Mouse (Mus musculus) E14TG2a.4 (cell line): Measurements from ENCODE around the gene Cd300c2.

ENCODE experiments used
- H3K27me3 ChIP-seq: 2 replicates; pipeline ENCODE4 v1.6.1; 2014; ENCODE audit warnings: low read length, control low read depth; ENCODE audit not compliant: insufficient read depth
- H3K36me3 ChIP-seq: 2 replicates; pipeline ENCODE4 v1.6.1; 2014; ENCODE audit warnings: low read length, control low read depth; ENCODE audit not compliant: insufficient read depth
- H3K4me1 ChIP-seq: replicated peaks from 2 replicates; pipeline ENCODE4 v1.6.1; 2014; ENCODE audit warnings: low read depth, low read length, control low read depth
- H3K4me3 ChIP-seq: replicated peaks from 2 replicates; pipeline ENCODE4 v1.5.1; 2014; ENCODE audit warnings: mild to moderate bottlenecking, low read length
- H3K9me3 ChIP-seq: 2 replicates; pipeline ENCODE4 v1.6.1; 2014; ENCODE audit warnings: low read length, control low read depth
- CTCF ChIP-seq: conservative IDR thresholded peaks from 2 replicates; pipeline ENCODE4 v1.5.1; 2014; ENCODE audit warnings: low read length
- NANOG ChIP-seq: IDR thresholded peaks from 2 replicates; pipeline ENCODE4 v1.6.1; 2014; ENCODE audit warnings: borderline replicate concordance, low read length, mixed read lengths
- POU5F1 ChIP-seq: IDR thresholded peaks from 2 replicates; pipeline ENCODE4 v1.6.1; 2014; ENCODE audit warnings: low read length, borderline replicate concordance

The Cd300c2 gene

DNA sequence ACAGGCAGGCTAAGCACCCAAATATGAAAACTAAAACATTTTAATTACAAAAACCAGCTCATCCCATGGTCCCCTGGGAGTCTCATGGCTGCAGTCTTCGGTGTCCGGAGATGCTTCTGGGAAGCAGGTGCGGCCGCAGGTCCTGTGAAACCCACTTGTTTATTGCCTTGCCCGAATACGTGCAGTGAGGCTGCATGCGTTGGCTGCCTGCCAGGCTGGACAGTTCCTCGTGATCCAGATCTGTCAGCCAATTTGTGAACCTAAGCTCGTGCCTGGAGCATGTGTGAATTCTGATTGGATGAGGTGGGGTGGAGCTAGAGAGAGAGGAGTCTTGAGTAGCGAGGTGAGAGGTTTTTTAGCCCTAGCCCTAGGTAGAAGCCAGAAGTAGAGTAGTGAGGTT is 29.0 kb downstream of the Cd300c2 start:
- no peaks in the 10 kb centered on the region for H3K4me1 ChIP-seq
- TF ChIP-seq POU5F1, result no peak
- no peak for TF ChIP-seq NANOG
- no peak for TF ChIP-seq CTCF
- no peaks in the 10 kb centered on the region for H3K27me3 ChIP-seq
- no peak overlapping the region for H3K4me3 ChIP-seq
- no peaks in the 10 kb centered on the region for H3K9me3 ChIP-seq
- H3K36me3 ChIP-seq, result no peaks in the 10 kb centered on the region

DNA sequence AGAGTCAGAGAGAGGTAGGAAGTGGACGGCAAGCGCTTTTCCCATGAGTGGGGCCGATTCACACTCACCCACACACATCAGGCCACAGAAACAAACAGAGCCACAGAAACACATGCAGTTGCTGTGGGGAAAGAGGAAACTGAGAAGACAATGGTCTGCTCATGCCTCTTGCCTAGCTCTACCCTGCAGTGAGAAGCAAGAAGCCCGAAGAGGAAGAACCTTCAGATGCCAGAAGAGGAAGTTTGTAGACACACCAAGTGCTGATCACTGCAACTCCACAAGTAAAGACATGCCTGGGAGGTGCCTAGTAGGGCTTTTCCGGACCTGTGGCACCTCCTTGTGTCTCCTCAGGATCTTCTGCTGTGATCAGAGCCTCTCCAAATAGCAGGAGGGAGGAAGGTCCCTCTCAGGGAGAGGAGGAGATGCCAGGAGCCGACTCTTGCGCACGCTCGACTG is 32.9 kb downstream of the Cd300c2 start, which contains the start of gene Cd300c:
TSS of gene Cd300c (minus strand) at position 406 of the 456 bp plus-strand sequence.
- H3K36me3 ChIP-seq, result no peaks in the 10 kb centered on the region
- H3K9me3 ChIP-seq, result peaks cover 3% of the 10 kb centered on the region; the same call in 1 of the 2 replicates
- no peak within 1 kb of the TSS for H3K4me3 ChIP-seq

DNA sequence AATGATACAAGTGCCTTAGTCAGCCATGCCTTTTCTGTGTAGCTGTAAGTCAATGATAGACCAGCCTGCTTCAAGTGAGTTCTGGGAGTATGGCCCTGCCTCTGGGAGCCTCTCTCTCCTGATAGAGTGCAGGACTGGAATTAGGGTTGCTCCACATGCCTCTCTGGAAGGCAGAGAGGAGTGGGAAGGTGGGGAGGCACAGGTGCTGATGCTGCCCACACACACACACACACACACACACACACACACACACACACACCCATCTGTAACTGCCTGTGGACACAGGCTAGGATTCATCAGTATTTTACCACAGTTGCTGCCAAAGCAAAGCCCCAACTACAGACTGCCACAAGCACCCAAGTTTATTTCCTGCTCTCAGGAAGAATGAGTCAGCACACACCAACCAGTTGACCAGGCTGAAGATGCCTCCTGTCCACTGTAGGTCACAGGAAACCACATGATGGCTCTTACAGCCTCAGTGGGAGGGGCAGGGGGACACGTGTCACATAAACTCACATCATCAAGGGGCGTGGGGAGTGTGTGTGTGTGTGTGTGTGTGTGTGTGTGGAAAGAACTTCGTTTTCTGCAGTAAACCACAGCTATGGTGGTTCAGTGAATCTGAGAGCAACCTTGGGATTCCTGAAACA is 36.4 kb downstream of the Cd300c2 start:
- TF ChIP-seq POU5F1, result no peak
- TF ChIP-seq CTCF, result no peak
- no peak for TF ChIP-seq NANOG
- no peaks in the 10 kb centered on the region for H3K36me3 ChIP-seq

More for the DNA sequence above, 32.9 kb downstream of the Cd300c2 start, which contains the start of gene Cd300c:
- H3K4me1 ChIP-seq, result no peaks in the 10 kb centered on the region
- no peak for TF ChIP-seq CTCF
- TF ChIP-seq NANOG, result no peak
- no peak for TF ChIP-seq POU5F1
- H3K27me3 ChIP-seq, result no peaks in the 10 kb centered on the region

DNA sequence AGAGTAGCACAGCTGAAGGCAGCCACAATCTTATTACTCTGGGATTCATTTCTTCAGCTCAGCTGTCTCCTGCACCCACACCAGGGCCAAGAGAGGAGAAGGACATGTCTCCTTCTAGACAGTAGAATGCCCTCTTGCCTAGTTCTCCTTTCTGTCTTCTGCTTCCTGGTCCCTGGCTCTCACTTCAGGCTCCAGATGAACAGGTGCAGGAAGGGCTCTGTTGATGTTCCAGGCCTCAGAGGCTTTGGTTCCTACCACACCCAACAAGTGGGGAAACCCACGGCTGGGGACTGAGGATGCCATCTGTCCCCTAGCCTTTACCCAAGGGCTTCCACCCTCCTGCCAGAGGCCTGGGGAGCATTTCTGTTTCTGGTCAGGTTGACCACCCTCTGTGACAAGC is 41.3 kb downstream of the Cd300c2 start:
- Histone ChIP-seq H3K36me3 (no peaks in the 10 kb centered on the region), H3K27me3 (no peaks in the 10 kb centered on the region), H3K4me3 (no peak overlapping the region), H3K4me1 (peaks cover 15% of the 10 kb centered on the region), H3K9me3 (no peaks in the 10 kb centered on the region)
- TF ChIP-seq POU5F1 (no peak), CTCF (no peak), NANOG (no peak)

More for the DNA sequence above, 36.4 kb downstream of the Cd300c2 start:
- H3K9me3 ChIP-seq, result peaks cover 3% of the 10 kb centered on the region; the same call in 1 of the 2 replicates
- H3K27me3 ChIP-seq, result no peaks in the 10 kb centered on the region
- peaks cover 8% of the 10 kb centered on the region for H3K4me1 ChIP-seq
- no peak overlapping the region for H3K4me3 ChIP-seq
